Mouse (Mus musculus): ENCODE results near the gene Mettl7a3.
"Not testable (repeated sequence)": the region's sequence is repeated elsewhere in the genome, so short reads cannot be mapped to it uniquely, and the experiment has no call there.

Gene Mettl7a3

GRCm38 (mm10) chr15:100334629-100335028 is at the start of gene Mettl7a3:
TSS of gene Mettl7a3 (plus strand) at chr15:100334929.
- no peak for DNase-seq

GRCm38 (mm10) chr15:100288980-100289379 is 45.7 kb upstream of the Mettl7a3 start:
- DNase-seq, result no peak

- no peak for DNase-seq
These were observed 43.9 kb upstream of the Mettl7a3 start for GRCm38 (mm10) chr15:100290858-100291257.

DNA sequence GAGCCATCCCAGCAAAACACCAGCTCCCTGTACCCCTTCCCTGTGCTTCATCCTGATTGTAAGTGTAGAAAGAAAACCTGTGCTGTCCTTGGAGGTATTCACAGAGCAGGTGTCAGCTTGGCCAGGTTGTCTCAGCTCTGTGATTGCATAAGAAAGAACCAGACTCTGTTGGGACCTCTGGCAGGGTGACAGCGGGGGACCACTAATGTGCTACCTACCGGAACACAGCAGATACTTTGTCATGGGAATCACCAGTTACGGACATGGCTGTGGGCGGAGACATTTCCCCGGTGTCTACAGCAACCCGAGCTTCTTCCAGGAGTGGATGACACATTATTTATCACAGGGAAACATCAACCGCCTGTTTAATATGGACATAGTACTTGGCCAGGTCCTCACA is 42.4 kb upstream of the Mettl7a3 start:
- DNase-seq, result no peak

DNA sequence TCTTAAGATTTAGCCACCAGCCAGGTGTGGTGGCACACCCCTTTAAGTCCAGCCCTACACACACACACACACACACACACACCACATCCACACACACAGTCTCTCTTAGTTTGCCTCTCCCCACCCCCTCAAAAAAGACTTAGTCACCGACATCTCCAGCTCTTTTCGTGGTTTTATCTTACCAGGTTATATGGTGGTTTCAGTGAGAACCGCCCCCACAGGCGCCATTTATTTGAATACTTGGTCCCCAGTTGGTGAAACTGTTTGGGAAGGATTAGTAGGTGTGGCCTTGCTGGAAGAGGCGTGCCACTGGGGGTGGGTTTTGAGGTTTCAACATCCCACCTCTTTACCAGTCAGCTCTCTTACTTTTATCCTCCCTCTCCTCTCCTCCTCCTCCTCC is 36.9 kb upstream of the Mettl7a3 start:
- no peak for DNase-seq

GRCm38 (mm10) chr15:100300499-100300898 is 34.2 kb upstream of the Mettl7a3 start:
- no peak for DNase-seq

DNA sequence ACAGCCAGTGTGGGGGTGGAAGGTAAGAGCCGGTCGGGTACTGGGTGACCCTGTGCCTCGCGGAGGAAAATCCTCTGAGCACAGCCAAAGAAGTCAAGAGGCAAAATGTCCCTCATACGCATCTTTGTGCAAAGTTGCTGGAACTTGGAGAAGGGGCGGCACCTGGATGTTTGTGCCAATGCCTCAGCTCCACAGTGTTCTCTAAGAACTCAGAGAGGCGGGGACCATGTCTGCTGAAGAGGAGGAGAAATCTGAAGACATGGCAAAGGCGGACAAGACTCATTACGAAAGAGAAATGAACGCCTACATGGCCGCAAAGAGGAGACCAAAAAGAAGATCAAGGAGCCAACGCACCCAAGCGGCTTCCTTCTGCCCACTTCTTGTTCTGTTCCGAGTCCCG is 33.2 kb upstream of the Mettl7a3 start:
- DNase-seq, result no peak

DNA sequence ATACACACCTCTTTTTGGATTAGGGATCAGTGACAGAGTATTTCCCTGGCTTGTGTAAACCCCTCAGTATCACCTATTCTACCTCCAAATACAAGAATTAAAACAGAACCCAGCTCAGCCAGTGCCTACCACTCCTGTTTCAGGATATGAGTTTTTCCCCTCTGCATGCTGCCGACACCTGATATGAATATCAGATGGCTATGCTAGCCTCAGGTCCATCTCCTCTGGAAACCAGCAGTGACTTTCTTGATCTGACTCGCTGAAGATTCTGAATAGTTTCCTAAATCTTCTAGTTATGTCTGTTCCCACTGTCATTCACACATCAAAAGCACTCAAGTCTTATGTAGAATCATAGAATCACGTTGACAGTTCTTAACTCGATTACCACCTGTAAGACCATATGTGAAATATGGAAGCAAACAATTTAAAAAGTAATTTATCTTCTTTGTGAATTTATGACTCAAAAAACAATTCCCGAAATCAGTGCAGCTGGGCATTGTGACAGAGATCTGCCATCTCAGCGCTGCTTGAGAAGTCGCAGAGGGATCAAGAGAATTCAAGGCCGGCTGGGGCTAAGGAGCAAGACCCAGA is 31.2 kb upstream of the Mettl7a3 start:
- DNase-seq, result no peak

DNA sequence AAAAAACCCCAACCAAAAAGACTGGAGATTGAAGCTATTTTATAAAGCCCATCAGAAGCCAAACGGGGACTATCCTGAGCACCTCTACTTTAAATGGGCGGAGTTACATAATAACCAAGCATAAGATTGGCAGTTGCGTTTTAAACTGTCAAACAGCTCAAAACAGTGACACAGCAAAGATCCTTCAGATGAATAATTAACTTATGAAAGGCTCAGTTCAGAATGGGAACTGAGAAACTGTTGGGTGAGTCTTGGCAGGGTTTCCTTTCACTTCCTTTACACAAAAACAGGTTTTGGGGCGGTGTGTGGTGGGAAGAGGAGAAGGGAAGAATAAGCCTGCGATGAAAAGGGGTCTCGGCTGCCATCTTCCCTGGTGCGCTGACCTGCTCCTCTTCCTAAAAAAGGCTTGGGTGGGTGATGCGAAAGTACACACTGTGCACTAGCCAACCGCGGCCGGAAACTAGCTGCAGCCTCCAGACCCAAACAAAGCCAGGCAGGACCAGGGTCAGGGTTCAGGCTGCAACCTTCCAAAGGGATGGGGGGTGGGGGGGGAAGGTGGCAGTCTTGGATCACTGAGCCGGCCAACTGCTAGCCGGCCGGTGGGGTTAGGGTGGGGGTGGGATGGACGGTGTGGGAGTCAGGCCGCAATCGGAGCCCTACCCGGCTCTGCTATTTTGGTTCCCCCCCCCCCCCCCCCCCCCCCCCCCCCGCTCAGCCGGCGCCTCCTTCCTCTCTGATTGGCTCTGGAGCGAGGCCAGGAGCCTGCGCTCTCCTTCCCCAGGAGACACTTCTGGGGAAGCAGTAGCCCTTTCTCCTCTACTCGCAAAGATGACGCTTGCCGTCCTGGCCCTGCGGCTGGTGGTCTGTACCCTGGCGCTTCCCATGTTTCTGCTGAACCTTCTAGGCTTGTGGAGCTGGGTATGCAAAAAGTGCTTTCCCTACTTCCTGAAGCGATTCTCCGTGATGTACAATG is 30.4 kb upstream of the Mettl7a3 start, which contains the start of gene Mettl7a1:
Gene Mettl7a1 (plus strand): TSS at position 122 of the 973 bp plus-strand sequence.
- DNase-seq, result peak; percentile 86 to 88

- DNase-seq, result no peak
These were observed 28.5 kb upstream of the Mettl7a3 start for GRCm38 (mm10) chr15:100306201-100306600.

DNA sequence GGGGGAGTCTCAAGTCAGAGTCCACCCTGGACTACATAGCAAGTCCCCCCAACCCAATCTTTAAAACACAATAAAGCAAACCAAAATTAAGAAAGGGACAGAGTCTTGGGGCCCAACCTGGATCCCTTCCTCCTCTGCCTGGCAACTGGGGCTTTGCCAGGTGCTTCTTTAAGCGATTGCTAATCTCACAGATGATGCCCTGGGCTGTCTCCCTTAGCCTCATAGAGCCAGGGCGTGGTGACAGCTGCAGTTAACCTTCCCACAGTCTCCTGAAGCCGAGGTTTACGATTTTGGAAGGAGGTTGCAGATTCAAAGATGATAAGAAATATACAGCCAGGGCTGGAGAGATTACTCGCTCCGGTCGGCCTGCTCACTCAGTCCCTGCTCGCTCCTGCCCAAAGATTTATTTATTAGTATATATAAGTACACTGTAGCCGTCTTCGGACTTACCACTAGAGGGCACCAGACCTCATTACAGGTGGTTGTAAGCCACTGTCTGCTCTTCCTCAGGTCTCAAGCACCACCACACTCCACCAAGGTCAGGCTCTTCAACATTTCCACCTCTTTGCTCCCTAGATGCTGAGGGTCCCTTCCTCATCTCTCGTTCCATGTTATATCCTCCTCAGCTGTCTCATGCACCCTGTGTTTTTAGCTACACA is 27.2 kb upstream of the Mettl7a3 start:
- peak; percentile 37 to 46 for DNase-seq

GRCm38 (mm10) chr15:100312346-100312745 is 22.4 kb upstream of the Mettl7a3 start:
- DNase-seq, result no peak

DNA sequence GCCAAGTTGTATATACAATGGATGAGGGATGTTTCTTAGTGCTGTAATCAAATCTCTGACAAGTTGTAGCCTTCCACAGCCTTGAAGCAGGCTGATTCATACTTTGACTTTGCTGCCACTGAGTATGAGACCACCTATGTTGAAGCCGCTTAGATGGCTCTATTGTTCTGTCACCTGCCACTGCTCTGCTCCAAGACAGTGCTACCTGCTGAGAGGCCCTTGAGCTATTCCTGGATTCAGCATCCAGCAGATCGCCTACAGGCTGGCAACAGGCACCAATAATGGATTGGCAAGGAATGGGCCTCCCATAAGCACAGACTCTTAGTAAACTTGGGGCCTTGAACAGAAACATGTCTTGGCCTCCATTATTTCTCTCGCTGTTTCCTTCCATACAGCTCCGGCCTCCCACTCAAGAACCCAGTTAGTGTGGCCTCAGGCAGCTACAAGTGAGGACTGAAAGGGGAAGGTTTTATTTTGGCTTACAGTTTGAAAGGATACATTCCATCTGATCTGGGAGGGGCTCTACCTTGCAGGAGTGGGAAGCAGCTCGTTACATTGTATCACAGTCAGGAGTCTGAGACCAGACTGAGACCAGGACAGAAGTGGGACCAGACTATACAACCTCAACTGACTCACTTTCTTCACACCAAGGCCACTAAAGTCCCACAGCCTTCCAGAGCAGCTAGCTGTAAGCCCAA is 20.1 kb upstream of the Mettl7a3 start:
- no peak for DNase-seq

DNA sequence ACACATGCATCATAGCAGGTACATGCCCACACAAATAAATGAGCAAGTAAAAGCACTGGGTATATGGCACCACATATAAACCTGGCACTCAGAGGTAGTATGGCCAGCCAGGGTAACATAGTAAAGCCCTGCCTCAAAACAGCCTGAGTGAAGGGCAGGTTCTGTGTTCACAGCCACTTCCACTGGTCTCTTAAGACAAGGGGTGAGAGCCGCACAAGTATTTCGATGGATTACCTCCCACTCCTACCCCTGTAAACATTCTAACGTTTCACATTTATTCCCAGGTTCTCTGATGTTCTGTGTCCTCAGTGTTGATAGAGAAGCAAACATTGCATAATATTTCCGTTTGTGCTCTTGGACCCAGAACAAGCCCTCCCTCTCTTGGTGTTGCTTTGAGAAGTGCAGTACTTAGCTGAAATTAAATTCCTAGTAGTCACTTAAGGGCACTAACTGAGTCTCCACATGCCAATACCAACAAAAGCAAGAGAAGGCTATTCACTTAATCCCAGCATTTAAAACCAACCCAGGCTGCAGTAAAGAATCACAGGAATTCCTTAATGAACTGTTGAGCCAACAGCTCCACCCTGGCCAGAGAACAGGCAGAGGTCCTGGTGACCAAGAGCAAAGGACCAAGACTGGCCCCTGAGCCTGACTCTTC is 16.6 kb upstream of the Mettl7a3 start:
- not testable (repeated sequence) for DNase-seq

DNA sequence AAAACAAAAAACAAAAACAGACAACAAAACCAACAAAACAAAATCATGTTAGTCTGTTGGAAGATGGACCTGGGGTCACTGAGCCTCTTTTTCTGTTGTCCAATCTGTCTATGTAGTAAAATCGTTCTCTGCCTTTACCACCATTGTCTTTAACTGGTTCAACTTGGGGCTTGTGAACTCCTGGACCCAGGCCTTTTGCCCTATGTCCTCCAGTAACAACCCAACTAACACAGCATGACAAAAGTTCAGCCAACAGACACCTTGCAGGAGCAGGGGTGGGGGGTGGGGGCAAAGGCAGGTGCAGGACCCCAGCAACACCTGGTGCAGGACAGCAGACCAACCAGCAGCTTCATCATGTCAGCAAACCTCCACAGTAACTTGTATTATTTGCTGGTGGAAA is 14.8 kb upstream of the Mettl7a3 start:
- no peak for DNase-seq

- DNase-seq, result no peak
These were observed 14.3 kb upstream of the Mettl7a3 start for GRCm38 (mm10) chr15:100320295-100320905.

DNA sequence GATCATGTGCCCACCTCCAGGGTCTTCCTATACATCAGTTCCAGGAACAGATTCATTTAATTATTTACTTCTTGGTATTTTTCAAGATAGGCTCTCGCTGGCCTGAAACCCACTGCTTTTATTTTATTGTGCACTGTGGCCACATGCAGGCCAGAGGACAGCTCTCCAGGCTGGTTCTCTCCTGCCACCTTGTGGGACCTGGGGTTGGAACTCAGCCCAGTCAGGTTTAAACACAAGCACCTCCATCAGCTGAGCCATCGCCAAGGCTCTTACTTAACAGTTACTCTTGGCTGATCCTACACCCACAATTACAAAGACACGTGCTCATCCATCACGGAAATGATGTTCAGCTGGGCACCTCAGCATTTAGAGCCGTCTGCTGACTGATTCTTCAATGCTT is 13.6 kb upstream of the Mettl7a3 start:
- DNase-seq, result peak; percentile 68 to 75

DNA sequence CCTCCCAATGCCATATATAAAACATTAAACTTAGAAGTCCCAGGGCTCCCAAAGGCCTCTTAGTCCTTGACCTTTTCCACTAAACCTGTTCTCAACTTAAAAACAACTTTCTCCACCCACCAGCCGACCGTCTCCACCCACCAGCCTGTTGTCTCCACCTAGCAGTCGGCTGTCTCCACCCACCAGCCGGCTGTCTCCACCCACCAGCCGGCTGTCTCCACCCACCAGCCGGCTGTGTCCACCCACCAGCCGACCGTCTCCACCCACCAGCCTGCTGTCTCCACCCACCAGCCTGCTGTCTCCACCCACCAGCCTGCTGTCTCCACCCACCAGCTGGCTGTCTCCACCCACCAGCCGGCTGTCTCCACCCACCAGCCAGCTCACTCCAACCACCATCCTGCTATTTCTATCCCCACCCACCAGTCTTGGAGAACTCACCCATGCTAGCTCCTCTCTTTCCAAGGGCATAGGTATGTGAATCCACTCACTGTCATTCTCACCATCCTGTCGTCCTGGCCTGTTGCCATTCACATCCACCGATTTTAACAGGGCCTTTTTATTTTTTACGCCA is 10.6 kb upstream of the Mettl7a3 start:
- DNase-seq, result no peak

DNA sequence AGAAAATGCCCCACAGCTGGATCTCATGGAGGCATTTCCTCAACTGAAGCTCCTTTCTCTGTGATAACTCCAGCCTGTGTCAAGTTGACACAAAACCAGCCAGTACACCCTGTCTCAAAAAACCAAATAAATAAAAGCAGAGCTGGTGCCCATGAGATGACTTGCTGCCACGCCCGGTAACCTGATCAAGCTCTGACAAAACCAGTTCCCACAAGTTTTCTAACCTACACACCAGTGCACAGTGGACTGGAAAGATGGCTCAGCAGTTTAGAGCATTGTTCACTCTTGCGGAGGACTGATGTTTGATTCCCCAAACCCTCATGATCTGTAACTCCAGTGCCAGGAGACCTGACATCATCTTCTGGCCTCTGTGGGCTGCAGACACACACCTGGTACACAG is 9.5 kb upstream of the Mettl7a3 start:
- DNase-seq, result no peak

DNA sequence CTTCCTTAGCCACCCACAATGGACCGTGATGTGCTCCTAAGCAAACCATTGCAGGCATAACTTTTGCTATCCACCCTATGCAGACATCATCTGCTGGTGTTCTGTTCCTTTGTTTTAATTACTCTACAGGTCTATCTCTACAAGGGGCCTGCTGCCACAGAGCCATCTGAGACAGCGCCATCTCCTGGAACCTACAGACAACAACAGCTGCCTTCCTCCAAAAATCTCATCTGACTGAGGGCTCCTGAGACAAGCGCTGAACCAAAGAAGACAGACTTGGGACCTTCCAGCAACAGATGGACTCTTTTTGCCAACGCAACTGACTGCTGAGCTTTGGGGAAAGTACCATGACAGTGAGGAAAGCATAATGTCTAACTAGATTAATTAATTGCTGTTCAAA is 6.6 kb upstream of the Mettl7a3 start:
- not testable (repeated sequence) for DNase-seq

DNA sequence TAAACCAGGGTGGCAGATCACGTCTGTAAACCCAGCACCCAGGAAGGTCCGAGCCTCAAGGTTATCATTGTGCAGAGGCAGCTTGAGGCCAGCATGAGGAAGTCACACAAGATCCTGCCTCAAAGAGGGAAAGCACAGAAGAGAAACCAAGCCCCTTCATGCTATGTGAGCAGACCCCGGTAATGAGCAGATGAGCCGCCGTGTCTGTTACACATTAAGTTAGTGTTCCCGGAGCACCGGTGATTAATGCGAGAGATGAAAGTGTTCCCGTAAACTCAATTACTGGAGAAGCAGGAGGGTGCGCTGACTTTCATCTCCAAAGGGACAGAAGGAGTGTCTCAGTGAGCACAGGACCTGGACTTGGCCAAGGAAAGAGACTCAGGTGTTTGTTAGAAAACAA is 5.4 kb upstream of the Mettl7a3 start:
- DNase-seq, result not testable (repeated sequence)

All from cerebellum, postnatal 36 days (tissue).